Mouse (Mus musculus) CH12.LX (cell line): ENCODE results near the gene Arcn1. TPM values are rescaled to one million over a fixed set of nuclear protein-coding genes. Genes with fewer than 3 reads are reported as not detected.
A peak's percentile ranks its signal among the peaks of the same experiment; 100 is the strongest.

Experiments used
- DNase-seq: peaks from one replicate; pipeline ENCODE4 v3.0.0-alpha.2; 2013; ENCODE audit errors: extremely low read depth
- H3K27ac ChIP-seq: 2 replicates; pipeline ENCODE4 v1.5.1; 2012; ENCODE audit warnings: low read depth, mild to moderate bottlenecking, control low read depth, moderate library complexity; ENCODE audit not compliant: insufficient read depth
- H3K27me3 ChIP-seq: replicated peaks from 2 replicates; pipeline ENCODE3; 2012; ENCODE audit warnings: inconsistent platforms
- H3K36me3 ChIP-seq, 2 experiments: replicated peaks in 1 of 2; 2 replicates each; pipeline versions ENCODE3 to v1.6.1; 2012; ENCODE audit warnings: inconsistent platforms in 1 of 2, low read length in 1 of 2, mild to moderate bottlenecking in 1 of 2, mixed read lengths in 1 of 2, moderate library complexity in 1 of 2; ENCODE audit not compliant: control insufficient read depth in 1 of 2, insufficient read depth in 1 of 2
- H3K4me1 ChIP-seq, 2 experiments: 2 replicates each; pipeline ENCODE4 v1.6.1; 2012; ENCODE audit warnings: inconsistent platforms in 1 of 2, moderate library complexity in 1 of 2; ENCODE audit not compliant: insufficient read depth in 2 of 2, control insufficient read depth in 1 of 2
- H3K4me2 ChIP-seq: 2 replicates; pipeline ENCODE4 v1.6.1; 2012; ENCODE audit warnings: low read depth, mild to moderate bottlenecking, control low read depth; ENCODE audit not compliant: poor library complexity, insufficient read depth, severe bottlenecking
- H3K4me3 ChIP-seq, 3 experiments: fragments of 150-350 bp in 1 of 3; sonication (generic) in 1 of 3; replicated peaks in 1 of 3; 2 replicates each; pipeline versions ENCODE3 to v1.5.1; 2011 to 2012; ENCODE audit warnings: low read depth in 2 of 3, low read length in 2 of 3, mild to moderate bottlenecking in 2 of 3, moderate library complexity in 2 of 3, control low read depth in 1 of 3, improper control_type of control experiment in 1 of 3, inconsistent platforms in 1 of 3, mixed read lengths in 1 of 3; ENCODE audit not compliant: poor library complexity in 1 of 3
- H3K79me2 ChIP-seq: replicated peaks from 2 replicates; pipeline ENCODE4 v1.6.1; 2012; ENCODE audit warnings: mild to moderate bottlenecking, moderate library complexity; ENCODE audit not compliant: control insufficient read depth, poor library complexity, insufficient read depth, severe bottlenecking; ENCODE audit errors: extremely low read depth
- H3K9ac ChIP-seq: 2 replicates; pipeline ENCODE4 v1.6.1; 2012; ENCODE audit warnings: low read depth, mild to moderate bottlenecking, control low read depth, moderate library complexity; ENCODE audit not compliant: insufficient read depth
- H3K9me3 ChIP-seq: replicated peaks from 2 replicates; pipeline ENCODE3; 2012; ENCODE audit warnings: low read length, inconsistent platforms, mixed read lengths
- BHLHE40 ChIP-seq: IDR thresholded peaks from 2 replicates; pipeline ENCODE4 v1.6.1; 2011; ENCODE audit warnings: mild to moderate bottlenecking, low read depth, low read length, improper control_type of control experiment
- CHD1 ChIP-seq: IDR thresholded peaks from 2 replicates; pipeline ENCODE4 v1.6.1; 2012; ENCODE audit warnings: low read depth, low read length, improper control_type of control experiment, inconsistent platforms
- CHD2 ChIP-seq: IDR thresholded peaks from 2 replicates; pipeline ENCODE4 v1.6.1; 2011; ENCODE audit warnings: low read length, improper control_type of control experiment
- CTCF ChIP-seq, 2 experiments: IDR thresholded peaks in 1 of 2; conservative IDR thresholded peaks in 1 of 2; 2 replicates each; pipeline ENCODE4 v1.5.1; 2011 to 2012; ENCODE audit warnings: low read depth in 2 of 2, low read length in 2 of 2, improper control_type of control experiment in 1 of 2, inconsistent platforms in 1 of 2, mild to moderate bottlenecking in 1 of 2, moderate library complexity in 1 of 2
- E2F4 ChIP-seq: IDR thresholded peaks from 2 replicates; pipeline ENCODE4 v1.6.1; 2011; ENCODE audit warnings: low read depth, low read length, improper control_type of control experiment; ENCODE audit not compliant: insufficient replicate concordance
- ELF1 ChIP-seq: IDR thresholded peaks from 2 replicates; pipeline ENCODE4 v1.6.1; 2014; ENCODE audit warnings: low read depth, mild to moderate bottlenecking, inconsistent platforms, low read length, improper control_type of control experiment
- EP300 ChIP-seq: IDR thresholded peaks from 2 replicates; pipeline ENCODE4 v1.6.1; 2011; ENCODE audit warnings: low read length, improper control_type of control experiment
- ETS1 ChIP-seq: conservative IDR thresholded peaks from 2 replicates; pipeline ENCODE4 v1.6.1; 2012; ENCODE audit warnings: low read depth, mild to moderate bottlenecking, inconsistent platforms, low read length, improper control_type of control experiment, moderate library complexity
- GABPA ChIP-seq: IDR thresholded peaks from 2 replicates; pipeline ENCODE4 v1.6.1; 2012; ENCODE audit warnings: low read depth, low read length, improper control_type of control experiment, inconsistent platforms; ENCODE audit not compliant: insufficient replicate concordance
- HCFC1 ChIP-seq: IDR thresholded peaks from 2 replicates; pipeline ENCODE4 v1.6.1; 2012; ENCODE audit warnings: low read depth, mild to moderate bottlenecking, inconsistent platforms, low read length, improper control_type of control experiment
- IRF4 ChIP-seq: IDR thresholded peaks from 2 replicates; pipeline ENCODE4 v1.6.1; 2014; ENCODE audit warnings: low read depth, mild to moderate bottlenecking, inconsistent platforms, low read length, improper control_type of control experiment
- JUN ChIP-seq: IDR thresholded peaks from 2 replicates; pipeline ENCODE4 v1.6.1; 2011; ENCODE audit warnings: low read depth, mild to moderate bottlenecking, low read length, improper control_type of control experiment, moderate library complexity; ENCODE audit not compliant: insufficient read depth
- JUND ChIP-seq: conservative IDR thresholded peaks from 2 replicates; pipeline ENCODE4 v1.6.1; 2011; ENCODE audit warnings: low read depth, low read length, improper control_type of control experiment
- KAT2A ChIP-seq: IDR thresholded peaks from 2 replicates; pipeline ENCODE4 v1.6.1; 2012; ENCODE audit warnings: low read length, improper control_type of control experiment, inconsistent platforms; ENCODE audit not compliant: insufficient replicate concordance
- MAFK ChIP-seq: IDR thresholded peaks from 2 replicates; pipeline ENCODE4 v1.6.1; 2011; ENCODE audit warnings: low read length, improper control_type of control experiment; ENCODE audit not compliant: insufficient replicate concordance
- MAX ChIP-seq: IDR thresholded peaks from 2 replicates; pipeline ENCODE4 v1.6.1; 2011; ENCODE audit warnings: low read length, improper control_type of control experiment
- MAZ ChIP-seq: IDR thresholded peaks from 2 replicates; pipeline ENCODE4 v1.6.1; 2012; ENCODE audit warnings: low read depth, mild to moderate bottlenecking, inconsistent platforms, low read length, improper control_type of control experiment, moderate library complexity
- MEF2A ChIP-seq: IDR thresholded peaks from 2 replicates; pipeline ENCODE4 v1.6.1; 2014; ENCODE audit warnings: low read depth, mild to moderate bottlenecking, inconsistent platforms, low read length, improper control_type of control experiment, borderline replicate concordance
- MXI1 ChIP-seq: IDR thresholded peaks from 2 replicates; pipeline ENCODE4 v1.6.1; 2011; ENCODE audit warnings: mild to moderate bottlenecking, low read depth, low read length, improper control_type of control experiment
- MYC ChIP-seq: IDR thresholded peaks from 2 replicates; pipeline ENCODE4 v1.6.1; 2011; ENCODE audit warnings: low read depth, mild to moderate bottlenecking, improper control_type of control experiment, low read length
- NELFE ChIP-seq: IDR thresholded peaks from 2 replicates; pipeline ENCODE4 v1.6.1; 2011; ENCODE audit warnings: low read depth, low read length, improper control_type of control experiment
- NRF1 ChIP-seq: IDR thresholded peaks from 2 replicates; pipeline ENCODE4 v1.6.1; 2014; ENCODE audit warnings: low read depth, mild to moderate bottlenecking, inconsistent platforms, low read length, improper control_type of control experiment, moderate library complexity
- PAX5 ChIP-seq: IDR thresholded peaks from 2 replicates; pipeline ENCODE4 v1.6.1; 2012; ENCODE audit warnings: low read length, inconsistent platforms, mixed read lengths
- POLR2A ChIP-seq: IDR thresholded peaks from 2 replicates; pipeline ENCODE4 v1.6.1; 2011; ENCODE audit warnings: low read depth, mild to moderate bottlenecking, improper control_type of control experiment, low read length
- POLR2AphosphoS2 ChIP-seq: IDR thresholded peaks from 2 replicates; pipeline ENCODE4 v1.6.1; 2011; ENCODE audit warnings: low read depth, low read length, improper control_type of control experiment
- RAD21 ChIP-seq: IDR thresholded peaks from 2 replicates; pipeline ENCODE4 v1.6.1; 2011; ENCODE audit warnings: low read depth, mild to moderate bottlenecking, low read length, improper control_type of control experiment, moderate library complexity
- RCOR1 ChIP-seq: conservative IDR thresholded peaks from 2 replicates; pipeline ENCODE4 v1.6.1; 2012; ENCODE audit warnings: low read depth, mild to moderate bottlenecking, inconsistent platforms, low read length, improper control_type of control experiment
- SIN3A ChIP-seq: IDR thresholded peaks from 2 replicates; pipeline ENCODE4 v1.6.1; 2012; ENCODE audit warnings: low read length, improper control_type of control experiment, inconsistent platforms
- SMC3 ChIP-seq: IDR thresholded peaks from 2 replicates; pipeline ENCODE4 v1.6.1; 2011; ENCODE audit warnings: low read depth, low read length, improper control_type of control experiment
- TBP ChIP-seq: conservative IDR thresholded peaks from 2 replicates; pipeline ENCODE4 v1.6.1; 2011; ENCODE audit warnings: low read depth, low read length, improper control_type of control experiment
- TCF12 ChIP-seq: IDR thresholded peaks from 2 replicates; pipeline ENCODE4 v1.6.1; 2014; ENCODE audit warnings: low read depth, mild to moderate bottlenecking, inconsistent platforms, low read length, improper control_type of control experiment
- UBTF ChIP-seq: IDR thresholded peaks from 2 replicates; pipeline ENCODE4 v1.6.1; 2012; ENCODE audit warnings: low read depth, mild to moderate bottlenecking, inconsistent platforms, low read length, improper control_type of control experiment, moderate library complexity
- USF1 ChIP-seq: IDR thresholded peaks from 2 replicates; pipeline ENCODE4 v1.6.1; 2014; ENCODE audit warnings: low read depth, mild to moderate bottlenecking, inconsistent platforms, low read length, improper control_type of control experiment
- USF2 ChIP-seq: conservative IDR thresholded peaks from 2 replicates; pipeline ENCODE4 v1.6.1; 2011; ENCODE audit warnings: low read depth, low read length, improper control_type of control experiment
- ZC3H11A ChIP-seq: IDR thresholded peaks from 2 replicates; pipeline ENCODE4 v1.6.1; 2012; ENCODE audit warnings: low read depth, mild to moderate bottlenecking, inconsistent platforms, low read length, improper control_type of control experiment
- ZKSCAN1 ChIP-seq: IDR thresholded peaks from 2 replicates; pipeline ENCODE4 v1.6.1; 2012; ENCODE audit warnings: low read depth, inconsistent platforms, low read length, improper control_type of control experiment, borderline replicate concordance
- ZMIZ1 ChIP-seq: IDR thresholded peaks from 2 replicates; pipeline ENCODE4 v1.6.1; 2012; ENCODE audit warnings: low read depth, mild to moderate bottlenecking, inconsistent platforms, low read length, improper control_type of control experiment
- ZNF384 ChIP-seq: IDR thresholded peaks from 2 replicates; pipeline ENCODE4 v1.6.1; 2012; ENCODE audit warnings: low read depth, low read length, improper control_type of control experiment, inconsistent platforms
- dilution Hi-C: fragments of 300-500 bp; cut with MboI; formaldehyde crosslinking; loops from 2 replicates; pipeline ENCODE4 v1.14.3; 2020; ENCODE audit warnings: low sequenced_read_pairs; ENCODE audit not compliant: extremely low pct_unique_long_range_greater_than_20kb, extremely low pct_ligation_motif_present
- in situ Hi-C: fragments of 300-500 bp; cut with MboI; formaldehyde crosslinking; loops from 3 replicates; pipeline ENCODE4 v1.14.3; 2019; ENCODE audit warnings: low sequenced_read_pairs, low pct_ligation_motif_present, low pct_unique_long_range_greater_than_20kb, mixed read lengths
- polyA plus RNA-seq: library from polyadenylated mRNA; unstranded; fragments of >175 nt; gene quantifications from 2 replicates; pipeline ENCODE4 v1.2.1, GENCODE M21; 2012; ENCODE audit warnings: low read depth; ENCODE audit not compliant: insufficient read length
- total RNA-seq, 2 experiments: library from RNA; depleted of rRNA; stranded (reverse); fragments of 300-350 nt in 1 of 2; fragments of >200 nt in 1 of 2; gene quantifications; 2 replicates each; pipeline ENCODE4 v1.2.3; 2012 to 2014

The Arcn1 gene
- total and polyA plus RNA-seq, 3 experiments: 79.4 to 150 (median 127) TPM

DNA sequence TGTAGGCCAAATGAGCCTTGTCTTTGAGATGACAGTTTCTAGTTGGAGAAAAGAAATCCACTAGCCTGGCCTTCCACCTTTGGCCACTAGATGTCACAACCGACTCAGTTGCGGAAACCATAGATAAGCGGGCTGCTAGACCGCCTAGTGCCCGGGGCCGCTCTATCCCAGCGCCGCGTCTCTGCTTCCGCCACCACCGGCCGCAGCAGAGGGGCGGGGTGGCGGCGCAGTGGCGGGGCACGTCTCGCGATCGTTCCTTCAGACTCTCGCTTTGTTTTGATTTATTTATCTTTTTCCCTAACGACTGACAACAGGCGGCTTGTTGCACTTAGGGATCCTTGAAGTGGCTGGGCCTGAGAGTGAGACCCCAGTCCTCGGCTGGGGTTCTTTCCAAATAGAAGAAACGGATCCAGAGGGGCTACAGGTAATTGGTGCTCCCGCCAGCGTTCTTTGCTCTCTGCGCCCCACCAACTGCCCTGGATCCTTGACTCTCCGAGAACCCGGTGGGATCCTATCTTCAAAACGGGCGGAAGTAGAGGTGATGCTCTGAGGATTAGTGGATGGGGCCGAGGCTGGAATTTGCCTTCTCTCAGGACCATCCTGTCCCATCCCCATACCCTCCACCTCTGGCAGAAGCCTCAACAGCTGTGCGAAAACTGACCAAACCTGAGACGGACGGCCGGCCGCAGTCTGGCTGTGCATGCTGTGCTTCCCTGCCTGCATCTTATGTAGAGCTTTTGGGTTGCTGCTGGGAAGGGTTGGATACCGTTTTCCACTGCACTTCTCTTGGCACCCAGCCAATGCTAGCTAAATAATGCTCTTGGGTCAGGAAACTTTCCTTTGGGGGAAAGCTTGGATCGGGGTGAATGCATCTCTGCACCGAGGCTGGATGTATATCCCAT is 5.4 kb upstream of the Arcn1 start:
- in situ Hi-C loops: no loop called here
- dilution Hi-C loops: no loop called here
- H3K79me2 ChIP-seq: peaks cover 9% of the 10 kb centered on the region
- H3K9me3 ChIP-seq: no peaks in the 10 kb centered on the region
- H3K36me3 ChIP-seq: peaks cover 4 to 24% of the 10 kb centered on the region in 2 experiments
- peak overlapping the region; percentile 76 to 96 (median 91) for H3K4me3 ChIP-seq
- peak overlapping the region; percentile 91 for H3K27ac ChIP-seq
- H3K4me1 ChIP-seq: peaks cover 3 to 30% of the 10 kb centered on the region in 2 experiments
- H3K9ac ChIP-seq: peak overlapping the region; percentile 96
- peak overlapping the region; percentile 90 for H3K4me2 ChIP-seq
- DNase-seq: peak; percentile 94
- no peaks in the 10 kb centered on the region for H3K27me3 ChIP-seq
- no peak; the same call in 1 of the 2 replicates for TF ChIP-seq BHLHE40
- TF ChIP-seq HCFC1: peak; percentile 92
- TF ChIP-seq RAD21: peak; percentile 38
- no peak for TF ChIP-seq JUN
- TF ChIP-seq MAZ: peak; percentile 88
- no peak for TF ChIP-seq ZNF384
- TF ChIP-seq MXI1: peak; percentile 83
- no peak for TF ChIP-seq PAX5
- no peak for TF ChIP-seq CHD1
- peak; percentile 89 for TF ChIP-seq TCF12
- TF ChIP-seq ZKSCAN1: no peak
- TF ChIP-seq MAFK: no peak
- TF ChIP-seq ZMIZ1: peak; percentile 41; the same call in 1 of the 2 replicates
- TF ChIP-seq EP300: no peak
- peak; percentile 86 for TF ChIP-seq MEF2A
- TF ChIP-seq ZC3H11A: no peak
- peak; percentile 95 for TF ChIP-seq SIN3A
- TF ChIP-seq KAT2A: peak; percentile 77; the same call in 1 of the 2 replicates
- TF ChIP-seq USF2: no peak
- TF ChIP-seq MAX: peak; percentile 36; the same call in 1 of the 2 replicates
- TF ChIP-seq MYC: no peak
- peak; percentile 74 to 88 for TF ChIP-seq CTCF (conservative IDR thresholded peaks at IDR 0.05 in 1 of 2, IDR thresholded peaks at IDR 0.05 in 1 of 2; ENCODE audit: low read depth in 2 of 2, low read length in 2 of 2)
- TF ChIP-seq POLR2A: peak; percentile 73; the same call in 1 of the 2 replicates
- TF ChIP-seq UBTF: no peak
- TF ChIP-seq NELFE: peak; percentile 52; the same call in 1 of the 2 replicates
- TF ChIP-seq TBP: peak; percentile 92
- TF ChIP-seq E2F4: no peak
- peak; percentile 91 for TF ChIP-seq GABPA
- TF ChIP-seq RCOR1: no peak
- TF ChIP-seq NRF1: peak; percentile 55
- TF ChIP-seq ELF1: peak; percentile 95
- peak; percentile 57; the same call in 1 of the 2 replicates for TF ChIP-seq ETS1
- peak; percentile 99 for TF ChIP-seq CHD2
- TF ChIP-seq IRF4: peak; percentile 80; the same call in 1 of the 2 replicates
- no peak for TF ChIP-seq POLR2AphosphoS2
- TF ChIP-seq USF1: no peak
- TF ChIP-seq SMC3: peak; percentile 45
- TF ChIP-seq JUND: 0 out of 2 replicates have a peak, but pooled peaks have one; percentile 25
